Mouse (Mus musculus) spleen, adult 2 months (tissue): ENCODE data around the gene Nemf. TPM values are rescaled to one million over a fixed set of nuclear protein-coding genes. Genes with fewer than 3 reads are reported as not detected.

Source experiments
- DNase-seq, 2 experiments: peaks; one replicate each; pipeline versions ENCODE4 v3.0.0 to v3.0.0-alpha.2; 2012 to 2021; ENCODE audit warnings: low spot score in 2 of 2, low read depth in 1 of 2
- H3K27ac ChIP-seq: fragments of 200-500 bp; 2 replicates; pipeline ENCODE4 v1.5.1; 2012; ENCODE audit warnings: low read length, inconsistent platforms; ENCODE audit not compliant: insufficient read depth
- H3K27me3 ChIP-seq: fragments of 200-500 bp; 2 replicates; pipeline ENCODE4 v1.6.1; 2012; ENCODE audit warnings: mild to moderate bottlenecking, moderate library complexity, low read length, inconsistent platforms; ENCODE audit not compliant: control insufficient read depth, insufficient read depth
- H3K36me3 ChIP-seq: fragments of 200-500 bp; 2 replicates; pipeline ENCODE4 v1.6.1; 2012; ENCODE audit warnings: mild to moderate bottlenecking, low read length, inconsistent platforms; ENCODE audit not compliant: control insufficient read depth, insufficient read depth
- H3K4me1 ChIP-seq: fragments of 200-500 bp; 2 replicates; pipeline ENCODE4 v1.6.1; 2011; ENCODE audit warnings: inconsistent platforms; ENCODE audit not compliant: control insufficient read depth, insufficient read depth, insufficient read length
- H3K4me3 ChIP-seq: fragments of 200-500 bp; 2 replicates; pipeline ENCODE4 v1.5.1; 2011; ENCODE audit warnings: mild to moderate bottlenecking, inconsistent platforms; ENCODE audit not compliant: insufficient read depth, insufficient read length; ENCODE audit errors: extremely low read depth
- CTCF ChIP-seq: fragments of 200-500 bp; IDR thresholded peaks from 2 replicates; pipeline ENCODE4 v1.5.1; 2011; ENCODE audit warnings: mild to moderate bottlenecking, inconsistent platforms; ENCODE audit not compliant: insufficient read depth, insufficient read length, insufficient replicate concordance; ENCODE audit errors: extremely low read depth
- POLR2A ChIP-seq: fragments of 200-500 bp; IDR thresholded peaks from 2 replicates; pipeline ENCODE4 v1.6.1; 2011; ENCODE audit warnings: low read depth, low read length, inconsistent platforms
- WGBS: fragments of 180-500 bp; shearing (Covaris S2); methylation state at CpG from one replicate; pipeline ENCODE4 v1.1.7; 2018; 5-methylcytosine and 5-hydroxymethylcytosine counted together
- polyA plus RNA-seq: library from polyadenylated mRNA; depleted of rRNA; stranded (reverse); fragments of >200 nt; gene quantifications from 2 replicates; pipeline ENCODE4 v1.2.3, GENCODE M21; 2012; rRNA removed

Nemf gene
- polyA plus RNA-seq, result 2.3 and 2.6 TPM in 2 replicates

- under 1% methylated on average over 50 of the region's 50 CpGs for WGBS
- H3K4me3 ChIP-seq, result peak within 1 kb of the TSS; percentile 99
- DNase-seq, result peak; percentile 74 to 80
- peaks cover 10% of the 10 kb centered on the region for H3K36me3 ChIP-seq
- H3K27me3 ChIP-seq, result no peaks in the 10 kb centered on the region
- peak within 1 kb of the TSS; percentile 68 for H3K27ac ChIP-seq
- TF ChIP-seq CTCF (no peak), POLR2A (peak; percentile 94)
- H3K4me1 ChIP-seq, result no peaks in the 10 kb centered on the region
Observed at GRCm38 (mm10) chr12:69356546-69357299, at the start of gene Nemf. Gene Nemf, minus strand, starts transcription at chr12:69357165.

DNA sequence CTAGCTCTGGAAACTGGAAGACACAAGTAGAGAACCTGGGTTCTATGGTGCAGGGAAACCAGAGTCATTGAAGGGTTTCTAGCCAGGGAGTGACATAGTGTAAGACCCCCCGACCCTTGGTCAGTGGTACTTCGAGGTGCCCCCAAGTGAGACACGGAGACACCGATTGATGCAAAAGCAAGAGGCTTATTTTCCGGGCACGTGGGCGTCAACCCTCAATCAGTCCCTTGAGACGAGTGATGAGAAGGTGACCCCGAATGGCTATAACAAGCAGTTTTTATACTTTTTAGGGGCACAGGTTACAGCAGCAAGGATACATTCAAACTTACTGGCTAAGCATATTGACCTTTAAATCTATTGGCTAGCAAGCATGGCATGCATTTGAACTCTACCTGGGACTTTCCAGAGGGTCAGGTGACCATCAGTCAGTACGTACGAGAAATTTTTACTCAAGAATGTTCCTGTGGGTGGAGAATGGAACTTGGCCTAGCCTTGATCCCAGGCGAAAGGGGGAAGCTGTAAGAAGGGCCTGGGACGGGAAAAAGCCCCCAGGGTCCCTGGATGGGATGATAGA lies 45.7 kb upstream of the Nemf start:
- H3K36me3 ChIP-seq, result no peaks in the 10 kb centered on the region
- no peaks in the 10 kb centered on the region; the same call in 1 of the 2 replicates for H3K4me1 ChIP-seq
- H3K27ac ChIP-seq, result no peak overlapping the region
- no peak overlapping the region for H3K4me3 ChIP-seq
- no peak for DNase-seq
- TF ChIP-seq POLR2A (no peak), CTCF (no peak)
- 83% methylated on average over 13 of the region's 13 CpGs for WGBS
- no peaks in the 10 kb centered on the region for H3K27me3 ChIP-seq

DNA sequence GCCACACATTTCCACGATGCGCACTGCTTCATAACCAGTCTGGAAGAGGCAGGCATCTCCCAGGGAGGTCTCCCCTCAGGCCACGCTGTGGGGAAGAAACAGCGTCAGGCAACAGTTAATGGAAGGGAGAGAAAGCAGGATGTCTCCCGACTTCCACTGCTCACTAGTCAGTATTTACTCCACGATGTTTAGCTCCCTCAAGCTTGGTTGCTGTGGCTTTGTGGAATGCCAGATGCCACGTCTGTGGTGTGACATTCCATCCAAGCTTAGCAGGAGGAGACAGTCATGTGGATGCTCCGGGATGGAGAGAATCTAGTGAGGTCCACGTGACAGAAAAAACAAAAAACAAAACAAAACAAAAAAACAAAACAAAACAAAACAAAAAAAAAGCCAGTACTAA lies 45.1 kb upstream of the Nemf start:
- no peak for DNase-seq
- Histone ChIP-seq H3K4me3 (no peak overlapping the region), H3K27me3 (no peaks in the 10 kb centered on the region), H3K4me1 (no peaks in the 10 kb centered on the region; the same call in 1 of the 2 replicates), H3K27ac (no peak overlapping the region), H3K36me3 (no peaks in the 10 kb centered on the region)
- TF ChIP-seq POLR2A, result no peak
- TF ChIP-seq CTCF, result no peak
- 87% methylated on average over 9 of the region's 9 CpGs for WGBS

GRCm38 (mm10) chr12:69400871-69401286 lies 43.9 kb upstream of the Nemf start:
- no peak for TF ChIP-seq POLR2A
- no peak for TF ChIP-seq CTCF
- Histone ChIP-seq H3K4me1 (no peaks in the 10 kb centered on the region; the same call in 1 of the 2 replicates), H3K27me3 (no peaks in the 10 kb centered on the region), H3K4me3 (no peak overlapping the region), H3K27ac (no peak overlapping the region), H3K36me3 (no peaks in the 10 kb centered on the region)
- 26% methylated on average over 2 of the region's 2 CpGs for WGBS
- DNase-seq, result no peak

- WGBS, result 70% methylated on average over 4 of the region's 4 CpGs
- TF ChIP-seq CTCF (no peak), POLR2A (no peak)
- Histone ChIP-seq H3K27me3 (no peaks in the 10 kb centered on the region), H3K4me3 (no peak overlapping the region), H3K27ac (no peak overlapping the region), H3K4me1 (no peaks in the 10 kb centered on the region; the same call in 1 of the 2 replicates), H3K36me3 (no peaks in the 10 kb centered on the region)
- no peak for DNase-seq
Observed at GRCm38 (mm10) chr12:69400367-69400766, 43.4 kb upstream of the Nemf start.

GRCm38 (mm10) chr12:69394456-69394855 lies 37.5 kb upstream of the Nemf start:
- DNase-seq, result no peak
- Histone ChIP-seq H3K4me1 (no peaks in the 10 kb centered on the region; the same call in 1 of the 2 replicates), H3K27ac (no peak overlapping the region), H3K36me3 (no peaks in the 10 kb centered on the region), H3K4me3 (no peak overlapping the region), H3K27me3 (no peaks in the 10 kb centered on the region)
- WGBS, result 94% methylated on average over 6 of the region's 6 CpGs
- no peak for TF ChIP-seq POLR2A
- TF ChIP-seq CTCF, result no peak

DNA sequence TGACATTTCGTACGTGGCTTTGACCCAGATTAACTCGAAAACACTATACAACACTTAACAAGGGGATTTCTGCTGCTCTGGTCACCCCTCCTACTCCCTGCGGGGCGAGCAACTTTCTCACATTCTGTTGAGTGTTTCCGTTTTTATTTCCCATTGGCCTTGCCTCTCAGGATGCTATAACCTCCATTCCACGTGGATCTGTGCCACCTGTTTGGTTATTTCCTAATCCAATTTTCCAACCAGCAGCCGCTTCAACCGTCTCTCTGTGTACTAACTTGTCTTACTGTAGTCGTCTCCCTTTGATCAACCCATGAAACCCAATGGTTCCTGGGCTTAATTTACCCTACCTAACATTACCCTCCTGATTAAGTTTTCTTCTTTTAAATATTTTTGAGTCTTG lies 36.1 kb upstream of the Nemf start:
- 78% methylated on average over 10 of the region's 10 CpGs for WGBS

More for the DNA sequence above, 36.1 kb upstream of the Nemf start:
- Histone ChIP-seq H3K4me3 (no peak overlapping the region), H3K27me3 (no peaks in the 10 kb centered on the region), H3K27ac (no peak overlapping the region), H3K36me3 (no peaks in the 10 kb centered on the region), H3K4me1 (peaks cover 3% of the 10 kb centered on the region; the same call in 1 of the 2 replicates)
- TF ChIP-seq POLR2A (no peak), CTCF (no peak)
- no peak for DNase-seq
